Mouse (Mus musculus): ENCODE measurements around the gene Sp1.

DNA sequence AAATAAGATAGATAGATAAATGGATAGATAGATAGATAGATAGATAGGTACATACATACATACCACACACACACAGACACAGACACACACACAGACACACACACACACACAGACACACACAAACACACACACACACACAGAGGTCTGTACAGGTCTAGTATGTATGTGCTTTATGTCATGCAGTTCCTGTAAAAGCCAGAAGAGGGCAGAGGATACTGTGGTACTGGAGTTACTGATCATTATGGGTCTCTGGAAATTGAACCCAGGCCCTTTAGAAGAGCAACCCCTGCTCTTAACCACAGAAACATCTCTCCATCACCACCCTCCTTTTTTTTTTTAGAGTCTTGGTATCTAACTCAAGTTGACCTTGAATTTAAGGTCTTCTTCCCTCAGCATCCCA, 57.7 kb downstream of the Sp1 start:
- 0 out of 2 replicates have a peak, but pooled peaks have one; percentile 3 for TF ChIP-seq CTCF (conservative IDR thresholded peaks at IDR 0.05; ENCODE audit: insufficient read depth, insufficient read length, low read depth, low read length)
- TF ChIP-seq POLR2A (IDR thresholded peaks at IDR 0.05; ENCODE audit: low read depth, low read length) = no peak
